Mouse (Mus musculus): ENCODE measurements around the gene Sugp2.

Gene Sugp2

DNA sequence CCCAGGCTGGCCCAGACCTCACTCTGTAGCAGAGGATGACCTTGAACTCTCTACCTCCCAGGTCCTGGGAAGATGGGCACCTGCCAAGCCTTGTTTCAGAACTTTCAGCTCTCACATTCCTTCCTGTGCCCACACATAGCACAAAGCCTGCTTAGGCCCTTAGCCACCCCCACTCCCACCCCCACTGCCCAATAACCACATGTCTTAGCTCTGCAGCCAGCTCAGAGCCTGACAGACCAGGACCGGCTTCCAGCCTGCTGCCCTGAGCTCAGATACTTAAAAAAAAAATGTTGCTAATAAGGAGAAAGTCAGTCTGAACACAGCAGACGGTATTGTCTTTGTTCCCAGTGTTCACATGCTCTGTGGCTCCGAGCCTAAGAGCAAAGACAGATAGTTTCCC, 47.0 kb downstream of the Sugp2 start:
- in situ Hi-C loops (cut with MboI, MseI): no loop called here

DNA sequence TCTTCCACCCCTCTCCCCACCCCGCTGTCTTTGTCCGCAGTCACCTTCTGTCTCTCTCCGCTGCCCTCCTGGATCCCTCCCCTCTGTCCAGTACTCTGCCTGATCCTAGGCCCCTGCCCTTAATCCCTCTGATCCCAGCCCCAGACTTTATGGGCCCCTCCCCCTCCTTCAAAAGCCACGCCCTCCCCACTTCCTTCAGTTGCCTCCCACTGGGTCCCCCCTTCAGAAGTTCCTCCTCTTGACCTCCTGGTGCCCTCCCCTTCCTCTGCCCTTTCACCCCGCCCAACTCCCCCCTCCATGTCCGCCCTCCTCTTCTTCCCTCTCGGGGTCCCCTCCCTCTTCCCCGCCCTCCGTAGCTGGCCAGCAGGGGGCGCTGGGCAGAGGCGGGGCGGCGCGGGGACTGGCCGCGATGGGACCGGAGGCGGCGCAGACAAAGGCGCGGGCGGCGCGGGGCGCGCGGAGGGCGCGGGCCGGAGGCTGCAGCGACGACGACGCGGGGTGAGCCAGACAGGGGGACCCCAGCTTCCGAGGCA, 48.6 kb downstream of the Sugp2 start, which contains the start of gene Homer3:
Gene Homer3 (plus strand): TSS at position 225 of the 533 bp plus-strand sequence.
- in situ Hi-C loops (cut with MboI, MseI): no loop called here

DNA sequence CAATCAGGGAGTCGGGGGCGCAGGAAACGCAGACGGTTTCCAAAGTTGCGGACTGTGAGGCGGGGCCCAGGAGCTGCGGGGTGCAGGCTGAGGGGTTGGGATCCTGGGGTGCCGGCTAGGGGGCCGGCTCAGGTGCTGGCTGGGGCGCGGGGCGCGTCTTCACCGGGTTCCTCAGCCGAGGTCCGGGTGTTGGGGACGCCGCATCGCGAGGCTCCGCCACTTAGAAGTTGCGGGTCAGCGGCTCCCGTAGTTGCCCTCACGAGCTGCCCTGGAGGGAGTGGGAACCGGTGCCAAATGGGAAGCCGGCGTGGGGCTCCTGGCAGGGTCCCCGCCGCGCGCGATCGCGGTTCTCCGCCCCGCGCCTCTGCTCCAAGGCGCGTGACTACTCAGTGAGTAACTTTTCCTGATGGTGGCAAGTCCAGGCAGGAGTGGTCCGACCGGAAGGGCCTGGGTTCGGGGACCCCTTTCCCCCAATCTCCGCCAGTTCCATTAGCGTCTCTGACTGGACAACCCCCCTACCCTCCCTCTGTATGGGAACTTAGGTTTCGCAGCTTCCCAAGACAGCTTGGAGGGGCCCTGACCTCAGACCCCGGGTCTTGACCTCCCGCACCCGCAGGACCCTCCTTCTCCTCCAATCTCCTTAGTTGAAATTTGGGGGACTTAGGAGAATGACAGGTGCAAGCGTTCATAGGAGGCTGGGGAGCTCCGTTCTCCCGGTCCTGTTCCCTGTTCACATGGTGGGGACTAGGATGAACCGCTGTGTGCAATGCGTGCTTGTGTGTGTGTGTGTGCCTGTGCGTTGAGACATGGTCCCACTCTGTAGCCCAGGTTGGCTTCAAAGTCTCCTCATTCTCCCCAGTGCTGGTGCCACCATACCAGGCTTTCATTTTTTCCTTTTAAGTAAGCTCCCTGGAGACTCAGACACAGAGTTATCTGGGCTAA, 49.4 kb downstream of the Sugp2 start:
- in situ Hi-C loops (cut with MboI, MseI): no loop called here

DNA sequence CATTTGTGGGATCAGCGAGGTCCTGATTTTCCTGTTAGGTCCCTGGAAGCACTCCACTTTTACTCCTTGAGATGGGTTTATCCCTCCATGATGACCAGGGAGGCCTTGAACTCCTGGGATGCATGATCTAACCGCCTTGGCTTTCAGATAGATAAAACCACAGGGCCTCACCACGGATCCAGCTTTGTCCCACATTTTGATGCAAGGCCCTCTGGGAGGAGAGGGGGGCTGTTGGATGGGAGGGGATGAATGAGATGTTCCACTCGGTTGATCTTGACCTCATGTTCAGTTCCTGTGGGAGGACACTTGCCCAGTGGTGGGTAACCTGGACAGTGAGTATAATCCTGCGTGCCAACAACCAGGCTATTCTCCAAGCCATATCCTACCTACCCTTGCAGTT, 50.4 kb downstream of the Sugp2 start:
- in situ Hi-C loops (cut with MboI, MseI): no loop called here

DNA sequence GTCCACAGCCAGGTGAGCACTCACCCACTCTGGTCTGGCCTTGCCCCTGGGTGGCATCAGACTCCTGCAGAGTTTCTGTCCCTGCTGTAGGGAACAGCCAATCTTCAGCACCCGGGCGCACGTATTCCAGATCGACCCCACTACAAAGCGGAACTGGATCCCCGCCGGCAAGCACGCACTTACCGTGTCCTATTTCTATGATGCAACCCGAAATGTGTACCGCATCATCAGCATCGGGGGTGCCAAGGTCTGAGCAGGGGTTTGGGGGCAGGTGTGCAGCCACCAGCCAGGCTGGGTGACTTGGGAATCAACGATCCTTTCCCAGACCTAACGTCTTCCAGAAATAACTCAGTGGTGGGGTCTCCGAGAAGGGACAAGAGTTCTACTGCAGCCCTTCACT, 51.3 kb downstream of the Sugp2 start:
- in situ Hi-C loops (cut with MboI, MseI): no loop called here

DNA sequence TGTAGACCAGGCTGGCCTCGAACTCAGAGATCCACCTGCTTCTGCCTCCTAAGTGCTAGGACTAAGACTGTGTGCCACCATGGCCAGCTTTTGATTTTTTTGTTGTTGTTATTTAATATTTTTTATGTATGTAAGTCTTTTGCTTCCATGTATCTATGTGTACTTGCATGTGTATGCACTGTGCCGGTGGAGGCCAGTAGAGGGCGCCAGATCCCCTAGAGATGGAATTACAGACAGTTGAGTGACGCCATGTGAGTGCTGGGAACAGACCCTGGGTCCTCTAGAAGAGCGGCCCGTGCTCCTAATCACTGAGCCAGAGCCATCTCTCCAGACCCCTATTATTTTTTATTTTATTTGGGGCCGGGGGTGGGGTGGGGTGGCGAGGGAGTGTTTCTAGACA, 52.7 kb downstream of the Sugp2 start:
- in situ Hi-C loops (cut with MboI, MseI): no loop called here

DNA sequence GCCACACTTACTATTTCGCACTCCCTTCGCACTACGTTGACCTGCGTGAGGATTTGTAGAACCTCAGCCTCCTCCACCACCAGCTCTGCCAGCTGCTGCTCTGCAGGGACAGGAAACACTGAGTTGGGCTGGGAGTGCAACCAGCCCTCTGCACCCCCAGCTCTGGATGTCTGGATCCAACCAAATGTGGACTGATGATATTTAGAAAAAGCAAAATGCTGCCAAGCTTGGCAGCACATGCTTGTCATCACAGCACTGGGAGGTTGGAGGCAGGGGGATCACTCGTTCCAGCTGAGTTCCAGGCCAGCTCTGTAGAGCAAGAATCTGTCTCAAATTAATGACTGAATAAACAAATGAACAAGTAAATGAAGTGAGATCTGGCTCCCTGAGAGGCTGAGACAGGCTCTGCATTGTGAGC, 60.0 kb downstream of the Sugp2 start:
- in situ Hi-C loops (cut with MboI, MseI): no loop called here

DNA sequence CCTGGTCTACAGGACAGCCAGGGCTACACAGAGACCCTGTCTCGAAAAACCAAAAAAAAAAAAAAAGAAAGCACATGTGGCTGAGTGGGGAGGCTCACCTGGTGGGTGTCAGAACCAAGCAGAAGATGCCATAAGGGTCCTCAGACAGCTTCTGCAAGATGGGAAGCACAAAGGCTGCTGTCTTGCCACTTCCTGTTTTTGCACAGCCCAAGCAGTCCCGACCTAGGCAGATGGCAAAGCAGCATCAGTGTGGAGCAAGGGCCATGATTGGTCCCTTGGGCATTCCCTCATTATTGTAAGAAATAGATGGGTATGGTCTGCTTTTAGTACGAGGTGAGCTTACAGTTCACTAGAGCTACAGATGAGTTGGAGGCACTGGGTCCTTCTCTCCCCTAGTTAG, 66.9 kb downstream of the Sugp2 start:
- in situ Hi-C loops (cut with MboI, MseI): no loop called here

DNA sequence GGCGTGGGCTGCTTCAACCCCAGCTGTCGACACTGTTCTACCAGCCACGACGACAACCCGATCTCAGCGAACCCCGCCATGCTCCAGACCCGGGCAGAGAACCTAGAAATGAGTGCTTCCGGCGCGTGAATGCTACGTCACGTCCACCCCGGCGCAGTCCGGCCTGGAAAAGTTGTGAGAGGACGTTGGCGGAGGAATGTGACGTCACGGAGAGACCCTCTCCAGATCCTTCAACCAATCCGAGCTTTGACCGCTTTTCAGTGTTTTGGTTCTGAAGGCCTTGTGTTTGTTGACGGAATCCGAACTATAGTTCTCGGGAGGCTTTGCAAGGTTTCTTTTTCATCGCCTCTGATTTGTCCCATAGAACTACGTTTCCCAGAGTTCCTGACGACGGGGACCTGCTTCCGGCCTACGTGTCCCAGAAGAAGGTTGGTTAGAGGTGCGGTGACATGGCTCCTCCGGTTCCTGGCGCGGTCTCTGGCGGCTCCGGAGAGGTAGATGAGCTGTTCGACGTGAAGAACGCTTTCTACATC, 68.4 kb downstream of the Sugp2 start, which contains the start of the genes Ddx49 and Cope:
Gene Ddx49 (minus strand): TSS at position 132 of the 533 bp plus-strand sequence.
Gene Cope (plus strand): TSS at position 161 of the 533 bp plus-strand sequence.
- in situ Hi-C loops (cut with MboI, MseI): no loop called here

DNA sequence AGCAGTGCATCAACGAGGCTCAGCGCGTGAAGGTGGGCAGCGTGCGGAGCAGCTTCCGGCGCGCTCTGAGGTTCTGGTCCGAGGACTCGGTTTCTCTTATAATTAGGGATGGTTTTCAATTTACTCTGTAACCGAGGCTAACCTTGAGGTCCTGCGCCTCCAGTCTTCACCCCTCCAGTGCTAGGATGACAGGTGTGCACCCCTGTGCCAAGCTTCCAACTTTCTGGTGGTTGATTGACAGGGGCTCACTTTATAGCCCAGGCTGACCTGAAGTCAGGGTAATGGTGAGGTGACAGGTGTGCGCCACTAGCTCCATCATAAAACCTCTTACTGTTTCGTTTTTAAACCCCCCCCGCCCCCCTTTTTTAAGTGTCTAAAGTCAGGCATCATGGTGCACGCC, 68.9 kb downstream of the Sugp2 start:
- in situ Hi-C loops (cut with MboI, MseI): no loop called here

DNA sequence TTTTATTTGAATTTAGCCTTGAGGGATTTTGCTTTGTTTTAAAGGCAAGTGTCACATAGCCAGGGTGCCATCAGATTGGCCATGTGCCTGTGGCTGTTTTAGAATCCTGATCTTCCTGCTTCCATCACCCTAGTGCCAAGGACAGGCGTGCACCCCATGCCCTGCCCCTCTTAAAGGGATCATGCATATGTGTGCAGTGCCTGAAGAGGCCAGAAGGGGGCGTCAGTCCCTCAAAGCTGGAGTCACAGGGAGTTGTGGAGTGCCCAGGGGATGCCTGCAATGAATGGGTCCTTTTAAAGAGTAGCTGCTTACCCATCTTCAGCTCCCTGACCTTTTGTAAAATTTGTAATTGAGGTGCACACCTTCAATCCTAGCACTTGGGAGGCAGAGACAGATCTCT, 75.3 kb downstream of the Sugp2 start:
- in situ Hi-C loops (cut with MboI, MseI): no loop called here

DNA sequence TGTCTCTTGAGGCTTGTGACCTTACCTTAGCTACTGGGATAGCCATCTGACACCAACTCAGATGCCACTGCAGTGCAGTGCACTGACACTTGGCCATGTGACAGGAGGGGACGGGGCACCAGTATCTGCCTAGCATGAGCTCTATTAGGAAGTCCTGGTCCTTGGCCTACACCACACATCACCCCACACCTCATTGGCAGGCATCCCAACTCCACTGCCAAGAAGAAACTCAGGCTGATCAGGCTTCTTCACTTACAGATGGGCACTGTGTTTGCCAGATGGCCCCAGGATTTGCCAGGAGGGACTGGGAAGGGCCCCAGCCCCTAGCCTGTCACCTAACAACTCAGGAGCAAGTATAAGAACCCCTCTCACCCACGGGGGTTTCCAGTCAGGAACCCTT, 79.4 kb downstream of the Sugp2 start:
- in situ Hi-C loops (cut with MboI, MseI): no loop called here

DNA sequence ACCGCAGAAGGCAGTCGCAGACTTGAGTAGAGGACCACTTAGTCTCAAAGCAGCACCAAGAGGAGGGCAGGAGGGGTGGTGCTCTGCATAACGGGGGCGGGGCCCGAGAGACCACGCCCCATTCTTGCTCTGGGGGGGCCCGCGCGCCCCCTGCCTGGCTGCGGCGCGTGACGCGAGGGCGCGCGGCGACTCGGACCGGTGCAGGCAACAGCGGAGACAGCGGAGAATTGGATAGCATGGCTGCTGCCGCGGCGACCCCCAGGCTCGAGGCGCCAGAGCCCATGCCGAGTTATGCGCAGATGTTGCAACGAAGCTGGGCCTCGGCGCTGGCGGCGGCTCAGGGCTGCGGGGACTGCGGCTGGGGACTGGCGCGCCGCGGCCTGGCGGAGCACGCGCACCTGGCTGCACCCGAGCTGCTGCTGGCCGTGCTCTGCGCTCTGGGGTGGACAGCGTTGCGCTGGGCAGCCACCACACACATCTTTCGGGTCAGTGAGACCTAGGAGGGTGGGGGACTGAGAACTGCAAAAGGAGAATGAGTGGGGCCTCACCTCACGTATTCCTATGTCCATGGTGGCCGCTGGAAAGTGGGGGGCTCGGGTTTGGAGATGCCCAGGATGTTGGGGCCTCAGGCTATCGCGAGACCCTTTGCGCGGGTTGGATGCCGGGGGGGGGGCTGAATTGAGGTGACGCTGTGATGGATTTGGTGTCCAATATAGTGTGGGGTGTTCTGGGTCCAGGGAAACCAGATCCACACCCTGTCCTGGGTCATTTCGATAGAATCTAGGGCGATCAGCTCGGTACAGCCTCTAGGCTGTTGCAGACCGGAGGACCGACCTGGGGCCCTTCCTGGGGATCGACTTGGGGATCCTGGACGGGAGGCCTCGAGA, 81.8 kb downstream of the Sugp2 start, which contains the start of gene Cers1:
Gene Cers1 (plus strand): TSS at position 152 of the 887 bp plus-strand sequence.
- in situ Hi-C loops (cut with MboI, MseI): no loop called here

DNA sequence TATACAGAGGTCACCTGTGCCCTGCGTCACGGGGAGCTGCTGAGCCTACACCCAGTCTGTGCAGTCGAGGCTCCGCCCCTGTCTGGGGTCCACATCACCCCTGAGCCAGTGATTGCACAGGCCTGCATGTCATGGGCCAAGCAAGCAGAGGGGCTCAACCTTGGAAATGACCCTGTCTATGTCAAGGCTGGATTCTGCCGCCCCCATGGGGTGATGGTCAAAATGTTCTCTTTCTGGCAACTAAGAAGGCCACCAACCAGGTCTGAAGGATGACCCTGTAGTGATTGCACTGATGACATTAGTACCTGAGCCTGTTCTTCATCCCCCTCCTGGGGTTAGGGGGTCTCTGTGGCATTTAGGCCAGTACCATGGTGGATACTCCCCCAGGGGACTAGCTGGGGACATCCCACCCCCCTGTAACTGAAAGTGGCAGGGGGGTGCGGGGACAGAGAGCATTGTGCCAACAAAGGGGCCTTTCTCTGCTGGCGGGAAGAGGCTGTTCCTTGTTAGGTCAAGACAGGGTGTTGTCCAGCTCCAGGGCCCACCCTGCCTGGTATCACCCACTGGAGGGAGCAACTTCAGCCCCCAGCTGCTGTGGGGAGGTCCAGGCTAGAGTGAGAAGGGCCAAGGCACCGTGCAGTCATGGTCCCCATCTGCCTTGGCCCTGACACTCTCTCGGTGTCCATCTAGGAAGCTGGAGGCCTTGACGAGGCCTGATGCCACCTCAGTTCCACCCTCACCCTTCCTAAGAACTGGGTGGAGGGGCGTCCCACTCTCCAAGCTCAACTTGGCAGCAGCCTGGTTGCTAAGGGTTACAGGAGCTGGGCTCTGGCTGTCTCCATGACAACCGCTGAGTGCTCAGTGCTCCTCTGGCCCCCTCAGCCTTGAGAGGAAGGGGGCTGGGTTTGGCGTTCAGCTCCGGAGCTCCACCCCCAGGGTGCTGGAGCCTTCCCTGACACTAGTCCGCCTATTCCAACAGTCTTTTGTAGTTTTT, 82.8 kb downstream of the Sugp2 start:
- in situ Hi-C loops (cut with MboI, MseI): no loop called here

DNA sequence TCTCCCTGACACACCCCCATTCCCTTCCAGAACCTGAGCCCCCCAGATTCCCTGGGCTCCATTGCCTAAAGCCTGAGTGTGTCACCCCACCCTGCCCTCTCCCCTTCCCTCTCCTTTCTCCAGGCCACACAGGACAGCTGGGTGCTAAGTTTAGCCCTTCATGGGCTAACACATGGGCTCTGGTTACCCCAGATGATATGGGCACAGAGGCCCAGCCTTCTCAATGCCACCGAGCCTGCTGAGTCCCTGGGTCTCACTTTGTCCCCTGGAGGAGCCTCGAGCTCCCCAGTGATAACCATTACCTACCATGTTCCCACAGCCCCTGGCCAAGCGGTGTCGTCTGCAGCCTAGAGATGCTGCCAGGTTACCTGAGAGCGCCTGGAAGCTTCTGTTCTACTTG, 83.8 kb downstream of the Sugp2 start:
- in situ Hi-C loops (cut with MboI, MseI): no loop called here

DNA sequence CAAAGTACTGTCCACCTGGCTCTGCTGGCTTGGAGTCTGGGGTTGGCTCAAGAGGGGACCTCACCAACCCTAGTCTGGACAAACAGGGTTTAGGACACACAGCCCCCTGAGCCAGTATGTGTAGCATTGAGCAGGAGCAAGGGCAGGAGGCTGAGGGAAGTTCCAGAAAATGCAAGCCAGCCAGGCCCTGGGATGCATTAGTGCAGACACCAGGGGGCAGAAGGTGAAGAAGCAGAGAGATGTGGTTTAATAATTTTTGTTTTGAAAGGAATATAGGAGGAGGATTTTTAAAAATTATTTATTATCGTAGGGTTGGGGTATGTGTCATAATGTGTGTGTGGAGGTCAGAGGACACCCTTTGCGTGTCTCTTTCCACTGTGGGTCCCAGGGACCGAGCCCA, 89.7 kb downstream of the Sugp2 start:
- in situ Hi-C loops (cut with MboI, MseI): no loop called here

DNA sequence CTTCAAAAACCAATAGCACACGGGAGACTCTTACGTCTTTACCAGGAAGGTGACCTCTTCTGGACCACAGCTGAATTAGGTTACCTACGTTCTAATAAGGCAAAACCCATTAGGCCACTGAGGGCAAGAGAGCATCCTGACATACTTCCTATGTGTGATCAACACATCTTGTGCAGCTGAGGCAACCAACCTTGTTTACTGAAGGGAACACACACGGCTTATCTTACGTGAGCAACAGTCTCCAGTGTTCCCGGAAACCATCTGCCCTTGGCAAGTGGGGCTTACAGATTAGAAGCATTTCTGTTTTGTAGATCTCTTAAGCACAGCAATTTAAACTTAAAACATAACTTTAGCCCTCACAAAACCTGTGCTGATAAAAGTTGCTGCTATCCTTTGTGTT, 93.5 kb downstream of the Sugp2 start:
- in situ Hi-C loops (cut with MboI, MseI): no loop called here

DNA sequence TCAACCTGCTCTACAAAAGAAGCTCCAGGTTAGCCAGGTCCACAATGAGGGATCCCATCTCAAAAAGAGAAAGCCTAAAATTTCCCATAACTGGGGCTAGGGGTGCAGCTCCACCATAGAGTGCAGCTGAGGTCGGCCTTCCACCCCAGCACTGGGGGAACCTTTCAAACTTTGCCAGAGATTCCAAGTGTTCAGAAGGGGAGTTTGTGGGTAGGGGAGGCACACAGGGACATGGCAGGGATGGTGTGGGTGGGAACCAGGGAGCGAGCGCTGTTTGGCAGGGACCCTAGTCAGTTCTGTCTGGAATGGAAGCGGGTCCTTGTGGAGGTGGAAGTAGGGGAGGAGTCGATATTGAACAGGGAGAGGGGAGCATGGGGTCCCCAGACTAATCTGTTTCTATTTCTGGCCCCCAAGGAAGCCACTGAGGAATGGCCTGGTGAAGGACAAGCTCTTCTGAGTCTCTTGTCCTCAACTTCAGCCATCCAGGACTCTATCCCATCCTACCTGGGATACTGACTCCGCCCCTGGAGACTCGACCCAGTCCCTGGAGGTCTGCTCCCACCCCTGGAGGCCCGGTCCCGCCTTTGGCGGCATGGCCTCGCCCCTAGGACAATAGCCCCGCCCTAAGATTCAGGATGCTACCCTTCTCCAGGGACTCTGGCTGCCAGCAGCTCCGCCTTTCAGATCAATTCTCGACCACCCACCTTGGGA, 95.3 kb downstream of the Sugp2 start, which contains the start of gene Gdf1:
Gene Gdf1 (plus strand): TSS at position 694 of the 711 bp plus-strand sequence.
- in situ Hi-C loops (cut with MboI, MseI): no loop called here
